Comparison of ENCODE assay signal across 15 mouse cellular contexts in the genomic region with DNA sequence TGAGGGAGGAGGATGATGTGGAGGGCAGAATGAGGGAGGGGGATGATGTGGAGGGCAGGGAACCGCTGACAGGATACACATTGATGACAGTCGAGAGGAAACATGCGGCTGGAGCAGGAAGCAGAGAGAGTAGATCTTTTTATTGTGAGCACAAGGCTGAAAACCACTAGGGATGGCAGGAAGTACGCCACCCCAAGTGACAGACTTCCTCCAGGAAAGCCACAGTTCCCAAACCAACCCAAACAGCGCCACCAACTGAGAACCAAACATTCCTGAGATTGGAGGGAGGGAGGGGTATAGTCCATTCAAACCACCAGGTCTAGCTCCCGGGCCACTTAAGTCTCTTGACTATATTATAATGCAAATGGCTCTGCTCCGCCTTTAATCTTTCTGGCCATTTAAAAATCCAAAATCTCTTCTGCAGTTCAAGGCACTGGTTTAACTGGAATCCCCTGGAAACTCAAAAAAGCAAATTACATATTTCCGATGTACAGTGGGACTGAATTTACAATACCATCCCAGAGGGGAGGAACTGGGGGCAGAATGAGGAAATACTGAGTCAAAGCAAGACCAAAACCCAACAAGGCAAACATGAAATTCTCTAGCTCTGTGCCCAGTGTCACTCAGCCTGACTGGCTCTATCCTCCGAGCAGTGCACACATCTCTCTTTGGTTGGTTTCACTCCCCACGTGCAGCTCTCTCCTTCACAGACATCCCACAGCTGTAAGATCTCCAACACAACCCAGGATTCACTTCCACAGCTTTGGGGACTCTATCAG. TPM values are rescaled to one million over a fixed set of nuclear protein-coding genes. Genes with fewer than 3 reads are reported as not detected.
DNase-seq lines count a peak whose midpoint lies in the region; ATAC-seq and TF ChIP-seq lines count a peak whose summit lies in the region.
"Had no signal": no experiment of that assay in that cellular context is flagged by ENCODE, and none has a peak within 500 bp of the region (broad histone marks: within the 10 kb centered on the region; RNA-seq: fewer than 3 reads in every experiment).

No protein-coding gene starts in this region.

- no peak overlapping the region for H3K4me2 ChIP-seq in forebrain, embryonic 12.5 days
- no peak overlapping the region for H3K4me2 ChIP-seq in forebrain, postnatal 0 days (ENCODE audit: low read depth)
- H3K4me2 ChIP-seq in kidney, embryonic 15.5 days = no peak overlapping the region
- H3K4me2 ChIP-seq: heart, embryonic 15.5 days; midbrain, embryonic 13.5 days had no signal

- 0 out of 2 replicates have a peak overlapping the region, but pooled peaks have one; percentile 16 for H3K27ac ChIP-seq in forebrain, embryonic 12.5 days
- no peak overlapping the region for H3K27ac ChIP-seq in forebrain, postnatal 0 days (ENCODE audit: low read depth, low read length)
- no peak overlapping the region for H3K27ac ChIP-seq in kidney, embryonic 15.5 days
- H3K27ac ChIP-seq in layer of hippocampus, adult 2 months = no peak overlapping the region
- H3K27ac ChIP-seq: heart, embryonic 15.5 days; hindbrain, postnatal 0 days; midbrain, embryonic 13.5 days had no signal

- H3K36me3 ChIP-seq in forebrain, embryonic 12.5 days (replicated peaks) = no peaks in the 10 kb centered on the region
- H3K36me3 ChIP-seq in forebrain, postnatal 0 days (ENCODE audit: insufficient read depth) = no peaks in the 10 kb centered on the region
- H3K36me3 ChIP-seq in kidney, embryonic 15.5 days = no peaks in the 10 kb centered on the region
- H3K36me3 ChIP-seq in E14TG2a.4 (ENCODE audit: insufficient read depth, low read length) = peaks cover 9% of the 10 kb centered on the region
- H3K36me3 ChIP-seq: heart, embryonic 15.5 days; midbrain, embryonic 13.5 days had no signal

- H3K4me1 ChIP-seq in forebrain, embryonic 12.5 days = peaks cover 50% of the 10 kb centered on the region
- H3K4me1 ChIP-seq in forebrain, postnatal 0 days (ENCODE audit: insufficient read depth) = no peaks in the 10 kb centered on the region
- peaks cover 66% of the 10 kb centered on the region for H3K4me1 ChIP-seq in kidney, embryonic 15.5 days
- H3K4me1 ChIP-seq in E14TG2a.4 (replicated peaks; ENCODE audit: low read depth, low read length) = peaks cover 94% of the 10 kb centered on the region

- DNase-seq in forebrain, postnatal 0 days = no peak
- DNase-seq in kidney, postnatal 10 days = peak; percentile 51
- no peak for DNase-seq in layer of hippocampus, adult 2 months (ENCODE audit: low spot score in 2 of 2)
- DNase-seq in urinary bladder, postnatal 4 days (ENCODE audit: low spot score in 2 of 2) = no peak
- DNase-seq: adrenal gland, postnatal 25 days; cerebellum, postnatal 36 days; right cerebral cortex, postnatal 14 days had no signal

- H3K4me3 ChIP-seq in forebrain, embryonic 12.5 days (replicated peaks) = no peak overlapping the region
- H3K4me3 ChIP-seq in forebrain, postnatal 0 days (ENCODE audit: low read depth, low read length) = no peak overlapping the region
- H3K4me3 ChIP-seq in kidney, embryonic 15.5 days (replicated peaks) = no peak overlapping the region
- H3K4me3 ChIP-seq in E14TG2a.4 (replicated peaks; ENCODE audit: low read length) = peak overlapping the region; percentile 43; the same call in 1 of the 2 replicates
- H3K4me3 ChIP-seq in layer of hippocampus, adult 2 months = no peak overlapping the region
- H3K4me3 ChIP-seq: heart, embryonic 15.5 days; midbrain, embryonic 13.5 days had no signal

- no peak for ATAC-seq in forebrain, embryonic 12.5 days (ENCODE audit: low FRiP score)
- ATAC-seq in forebrain, postnatal 0 days = no peak
- ATAC-seq in kidney, embryonic 15.5 days (replicated peaks; ENCODE audit: low FRiP score) = no peak
- peak; percentile 44; the same call in 1 of the 2 replicates for ATAC-seq in granulocyte monocyte progenitor cell, adult 5-6 weeks (replicated peaks; ENCODE audit: poor library complexity, severe bottlenecking)
- ATAC-seq: hindbrain, postnatal 0 days; midbrain, embryonic 13.5 days; Patski had no signal

- H3K9me3 ChIP-seq in forebrain, embryonic 12.5 days = no peaks in the 10 kb centered on the region
- H3K9me3 ChIP-seq in forebrain, postnatal 0 days (ENCODE audit: low read length) = no peaks in the 10 kb centered on the region
- H3K9me3 ChIP-seq in kidney, embryonic 15.5 days (replicated peaks) = no peaks in the 10 kb centered on the region
- H3K9me3 ChIP-seq in E14TG2a.4 (ENCODE audit: low read length) = no peaks in the 10 kb centered on the region
- H3K9me3 ChIP-seq: heart, embryonic 15.5 days; midbrain, embryonic 13.5 days had no signal

- H3K27me3 ChIP-seq in forebrain, embryonic 12.5 days = no peaks in the 10 kb centered on the region
- no peaks in the 10 kb centered on the region for H3K27me3 ChIP-seq in forebrain, postnatal 0 days (ENCODE audit: insufficient read depth, low read length)
- no peaks in the 10 kb centered on the region for H3K27me3 ChIP-seq in kidney, embryonic 15.5 days
- H3K27me3 ChIP-seq in E14TG2a.4 (ENCODE audit: insufficient read depth, low read length) = no peaks in the 10 kb centered on the region
- H3K27me3 ChIP-seq: heart, embryonic 15.5 days; midbrain, embryonic 13.5 days; Patski had no signal

- H3K9ac ChIP-seq in forebrain, embryonic 12.5 days = no peak overlapping the region
- no peak overlapping the region for H3K9ac ChIP-seq in forebrain, postnatal 0 days
- no peak overlapping the region for H3K9ac ChIP-seq in kidney, embryonic 15.5 days
- H3K9ac ChIP-seq: heart, embryonic 15.5 days; midbrain, embryonic 13.5 days had no signal

- 36% methylated on average over 10 of the region's 10 CpGs for WGBS in forebrain, embryonic 12.5 days
- WGBS in forebrain, postnatal 0 days = 38% methylated on average over 10 of the region's 10 CpGs
- WGBS in kidney, embryonic 15.5 days = 53% methylated on average over 10 of the region's 10 CpGs

- TF ChIP-seq CTCF in forebrain, postnatal 0 days (IDR thresholded peaks at IDR 0.05; ENCODE audit: low read depth) = no peak
- no peak for TF ChIP-seq CTCF in E14TG2a.4 (conservative IDR thresholded peaks at IDR 0.05; ENCODE audit: low read length)
- no peak for TF ChIP-seq CTCF in layer of hippocampus, adult 2 months (conservative IDR thresholded peaks at IDR 0.05)

RNA-seq across cellular contexts. Expression of a gene that starts 30.6 kb away (rescaled TPM):
- 24.4 and 25.9 TPM in 2 replicates for polyA plus RNA-seq in forebrain, embryonic 12.5 days (2016; fragmentation: Nextera tagmentation; extraction: Ambion mirVana)
- total RNA-seq in forebrain, postnatal 0 days (2014; rRNA removed) = 1.1 and 2.1 TPM in 2 replicates
- 3.4 and 4.5 TPM in 2 replicates for polyA plus RNA-seq in forebrain, postnatal 0 days (2015; fragmentation: Nextera tagmentation; extraction: Ambion mirVana)
- polyA plus RNA-seq in kidney, embryonic 15.5 days (2015; fragmentation: Nextera tagmentation; extraction: Ambion mirVana) = 35.2 and 38.2 TPM in 2 replicates
- total RNA-seq in granulocyte monocyte progenitor cell, adult 5-6 weeks (2014; fragmentation: Nextera tagmentation) = 3.4 TPM in 1 of 2 replicates, not detected in the other
- total RNA-seq in granulocyte monocyte progenitor cell, adult 5-6 weeks (2017) = 0.26 TPM in 1 of 2 replicates, not detected in the other
- 1 to 10 TPM; 3.6 to 3.8 TPM for total RNA-seq in layer of hippocampus, adult 2 months (2021)
